Mouse (Mus musculus) forebrain, postnatal 0 days (tissue): ENCODE measurements around the gene Ptprn2. TPM values are rescaled to one million over a fixed set of nuclear protein-coding genes. Genes with fewer than 3 reads are reported as not detected.

Experiments used
- ATAC-seq: fragments of 200-750 bp; cut with Nextera tagmentation; 2 replicates; pipeline ENCODE4 v1.8.0; 2017; ENCODE audit warnings: mild to moderate bottlenecking, moderate library complexity
- DNase-seq: peaks from one replicate; pipeline ENCODE4 v3.0.0-alpha.2; 2015
- H3K27ac ChIP-seq: fragments of 300-500 bp; sonication (generic); 2 replicates; pipeline ENCODE4 v1.5.1; 2014; ENCODE audit warnings: low read depth, mild to moderate bottlenecking, antibody characterized with exemption, low read length, moderate library complexity, mixed read lengths
- H3K27me3 ChIP-seq: fragments of 300-500 bp; sonication (generic); 2 replicates; pipeline ENCODE4 v1.6.1; 2014; ENCODE audit warnings: mild to moderate bottlenecking, low read length, mixed read lengths; ENCODE audit not compliant: insufficient read depth
- H3K36me3 ChIP-seq: fragments of 300-500 bp; sonication (generic); 2 replicates; pipeline ENCODE4 v1.6.1; 2014; ENCODE audit warnings: mild to moderate bottlenecking, moderate library complexity; ENCODE audit not compliant: insufficient read depth
- H3K4me1 ChIP-seq: fragments of 300-500 bp; sonication (generic); 2 replicates; pipeline ENCODE4 v1.6.1; 2014; ENCODE audit warnings: antibody characterized with exemption; ENCODE audit not compliant: insufficient read depth
- H3K4me2 ChIP-seq: fragments of 300-500 bp; sonication (generic); 2 replicates; pipeline ENCODE4 v1.6.1; 2014; ENCODE audit warnings: low read depth, mild to moderate bottlenecking, moderate library complexity
- H3K4me3 ChIP-seq: fragments of 300-500 bp; sonication (generic); 2 replicates; pipeline ENCODE4 v1.5.1; 2014; ENCODE audit warnings: low read depth, low read length, mixed read lengths
- H3K9ac ChIP-seq: fragments of 300-500 bp; sonication (generic); 2 replicates; pipeline ENCODE4 v1.6.1; 2014; ENCODE audit warnings: mild to moderate bottlenecking
- H3K9me3 ChIP-seq: fragments of 300-500 bp; sonication (generic); 2 replicates; pipeline ENCODE4 v1.6.1; 2016; ENCODE audit warnings: low read length
- CTCF ChIP-seq: sonication (generic); IDR thresholded peaks from 2 replicates; pipeline ENCODE4 v1.5.1; 2016; ENCODE audit warnings: antibody characterized with exemption, control low read depth, low read depth
- WGBS: fragments of 180-500 bp; shearing (Covaris S2); extraction: QIAGEN DNeasy Blood & Tissue Kit; methylation state at CpG from one replicate; pipeline ENCODE4 v1.1.7; 2014; 5-methylcytosine and 5-hydroxymethylcytosine counted together
- polyA plus RNA-seq: library from polyadenylated mRNA; unstranded; fragments of >200 nt; fragmentation: Nextera tagmentation; extraction: Ambion mirVana; gene quantifications from 2 replicates; pipeline ENCODE4 v1.2.1, GENCODE M21; 2015
- total RNA-seq: library from RNA; depleted of rRNA; stranded (reverse); fragments of >200 nt; gene quantifications from 2 replicates; pipeline ENCODE4 v1.2.3, GENCODE M21; 2014

Gene Ptprn2
- total and polyA plus RNA-seq, 2 experiments from 2014 or later: 15.9 to 91.1 TPM

- no peak overlapping the region for H3K4me3 ChIP-seq
- 100% methylated on average over 1 of the region's 1 CpGs for WGBS
- DNase-seq: no peak
- H3K4me2 ChIP-seq: no peak overlapping the region
- no peaks in the 10 kb centered on the region for H3K27me3 ChIP-seq
- H3K9ac ChIP-seq: no peak overlapping the region
- no peaks in the 10 kb centered on the region for H3K36me3 ChIP-seq
- no peaks in the 10 kb centered on the region for H3K9me3 ChIP-seq
- no peak overlapping the region for H3K27ac ChIP-seq
- H3K4me1 ChIP-seq: peaks cover 16% of the 10 kb centered on the region
- no peak for ATAC-seq
- no peak for TF ChIP-seq CTCF
Observed at GRCm38 (mm10) chr12:117033172-117033571, 547.7 kb downstream of the Ptprn2 start.

- no peak overlapping the region for H3K9ac ChIP-seq
- WGBS: 88% methylated on average over 3 of the region's 3 CpGs
- H3K9me3 ChIP-seq: no peaks in the 10 kb centered on the region
- no peak for DNase-seq
- no peak overlapping the region for H3K27ac ChIP-seq
- no peak overlapping the region for H3K4me3 ChIP-seq
- no peak overlapping the region for H3K4me2 ChIP-seq
- TF ChIP-seq CTCF: no peak
- no peaks in the 10 kb centered on the region for H3K36me3 ChIP-seq
- no peak for ATAC-seq
- peaks cover 5% of the 10 kb centered on the region; the same call in 1 of the 2 replicates for H3K4me1 ChIP-seq
- no peaks in the 10 kb centered on the region for H3K27me3 ChIP-seq
Observed at GRCm38 (mm10) chr12:117034506-117034905, 549.0 kb downstream of the Ptprn2 start.

GRCm38 (mm10) chr12:117035243-117035642 is 549.7 kb downstream of the Ptprn2 start:
- Histone ChIP-seq H3K4me1 (0 out of 2 replicates have a peak, but pooled peaks cover 4% of the 10 kb centered on the region), H3K4me2 (no peak overlapping the region), H3K9ac (no peak overlapping the region), H3K4me3 (no peak overlapping the region), H3K36me3 (no peaks in the 10 kb centered on the region), H3K27ac (no peak overlapping the region), H3K9me3 (no peaks in the 10 kb centered on the region), H3K27me3 (no peaks in the 10 kb centered on the region)
- ATAC-seq (peak; percentile 79; the same call in 1 of the 2 replicates), DNase-seq (peak; percentile 71)
- 7% methylated on average over 2 of the region's 2 CpGs for WGBS
- TF ChIP-seq CTCF: peak; percentile 84

GRCm38 (mm10) chr12:117039411-117039810 is 553.9 kb downstream of the Ptprn2 start:
- no peaks in the 10 kb centered on the region for H3K9me3 ChIP-seq
- H3K4me1 ChIP-seq: no peaks in the 10 kb centered on the region
- H3K9ac ChIP-seq: no peak overlapping the region
- ATAC-seq (peak; percentile 19; the same call in 1 of the 2 replicates), DNase-seq (no peak)
- no peak for TF ChIP-seq CTCF
- H3K27me3 ChIP-seq: no peaks in the 10 kb centered on the region
- H3K4me3 ChIP-seq: no peak overlapping the region
- H3K36me3 ChIP-seq: no peaks in the 10 kb centered on the region
- no peak overlapping the region for H3K27ac ChIP-seq
- no peak overlapping the region for H3K4me2 ChIP-seq
- 15% methylated on average over 3 of the region's 3 CpGs for WGBS

- no peaks in the 10 kb centered on the region for H3K4me1 ChIP-seq
- 95% methylated on average over 2 of the region's 2 CpGs for WGBS
- no peak overlapping the region for H3K27ac ChIP-seq
Observed at GRCm38 (mm10) chr12:117041409-117041808, 555.9 kb downstream of the Ptprn2 start.

GRCm38 (mm10) chr12:117042706-117043105 is 557.2 kb downstream of the Ptprn2 start:
- H3K9ac ChIP-seq: no peak overlapping the region
- no peak for TF ChIP-seq CTCF
- no peak overlapping the region for H3K4me3 ChIP-seq
- 0 out of 2 replicates have a peak, but pooled peaks cover 2% of the 10 kb centered on the region for H3K4me1 ChIP-seq
- no peaks in the 10 kb centered on the region for H3K9me3 ChIP-seq
- no peaks in the 10 kb centered on the region for H3K36me3 ChIP-seq
- H3K4me2 ChIP-seq: no peak overlapping the region
- WGBS: 85% methylated on average over 7 of the region's 7 CpGs
- no peak for ATAC-seq
- no peak overlapping the region for H3K27ac ChIP-seq
- DNase-seq: no peak
- H3K27me3 ChIP-seq: no peaks in the 10 kb centered on the region

More at GRCm38 (mm10) chr12:117041409-117041808, 555.9 kb downstream of the Ptprn2 start:
- H3K9me3 ChIP-seq: no peaks in the 10 kb centered on the region
- H3K36me3 ChIP-seq: no peaks in the 10 kb centered on the region
- H3K27me3 ChIP-seq: no peaks in the 10 kb centered on the region
- no peak; the same call in 1 of the 2 replicates for TF ChIP-seq CTCF
- no peak overlapping the region for H3K9ac ChIP-seq
- ATAC-seq (no peak), DNase-seq (no peak)
- H3K4me2 ChIP-seq: no peak overlapping the region
- H3K4me3 ChIP-seq: no peak overlapping the region

GRCm38 (mm10) chr12:117047384-117048251 is 562.1 kb downstream of the Ptprn2 start:
- TF ChIP-seq CTCF: no peak
- H3K27ac ChIP-seq: no peak overlapping the region
- H3K4me3 ChIP-seq: no peak overlapping the region
- H3K27me3 ChIP-seq: peaks cover 3% of the 10 kb centered on the region; the same call in 1 of the 2 replicates
- DNase-seq: no peak
- no peak overlapping the region for H3K4me2 ChIP-seq
- no peaks in the 10 kb centered on the region for H3K36me3 ChIP-seq
- H3K4me1 ChIP-seq: 0 out of 2 replicates have a peak, but pooled peaks cover 3% of the 10 kb centered on the region
- WGBS: 9% methylated on average over 3 of the region's 3 CpGs
- peak; percentile 53; the same call in 1 of the 2 replicates for ATAC-seq
- no peaks in the 10 kb centered on the region for H3K9me3 ChIP-seq
- 0 out of 2 replicates have a peak overlapping the region, but pooled peaks have one; percentile 18 for H3K9ac ChIP-seq
